Mouse (Mus musculus): ENCODE measurements around the gene Dazl. TPM values are rescaled to one million over a fixed set of nuclear protein-coding genes. Genes with fewer than 3 reads are reported as not detected.
A peak's percentile ranks its signal among the peaks of the same experiment; 100 is the strongest.
"Not testable (repeated sequence)": the region's sequence is repeated elsewhere in the genome, so short reads cannot be mapped to it uniquely, and the experiment has no call there.

Gene Dazl
- polyA plus RNA-seq, 1 experiment from 2014 or later = 0.12 TPM

GRCm38 (mm10) chr17:50261615-50262014 lies 31.8 kb downstream of the Dazl start:
- not testable (repeated sequence) for H3K4me1 ChIP-seq; H3K4me2 ChIP-seq; H3K27me3 ChIP-seq; H3K36me3 ChIP-seq; H3K9ac ChIP-seq; ATAC-seq (replicated peaks; ENCODE audit: low FRiP score); H3K27ac ChIP-seq; H3K9me3 ChIP-seq (replicated peaks); H3K4me3 ChIP-seq (replicated peaks)
- 79% methylated on average over 4 of the region's 4 CpGs for WGBS

GRCm38 (mm10) chr17:50260856-50261255 lies 32.6 kb downstream of the Dazl start:
- ATAC-seq (replicated peaks; ENCODE audit: low FRiP score) = no peak
- Histone ChIP-seq H3K4me2 (no peak overlapping the region), H3K36me3 (no peaks in the 10 kb centered on the region), H3K4me1 (no peaks in the 10 kb centered on the region), H3K27ac (no peak overlapping the region), H3K4me3 (replicated peaks) (no peak overlapping the region), H3K27me3 (no peaks in the 10 kb centered on the region), H3K9ac (no peak overlapping the region), H3K9me3 (replicated peaks) (no peaks in the 10 kb centered on the region)
- WGBS = 95% methylated on average over 6 of the region's 6 CpGs

- ATAC-seq (replicated peaks; ENCODE audit: low FRiP score) = no peak
- no peaks in the 10 kb centered on the region for H3K27me3 ChIP-seq
- H3K4me3 ChIP-seq (replicated peaks) = no peak overlapping the region
- H3K36me3 ChIP-seq = no peaks in the 10 kb centered on the region
- no peaks in the 10 kb centered on the region for H3K4me1 ChIP-seq
- H3K9me3 ChIP-seq (replicated peaks) = no peaks in the 10 kb centered on the region
- no peak overlapping the region for H3K4me2 ChIP-seq
- no peak overlapping the region for H3K9ac ChIP-seq
- WGBS = 78% methylated on average over 6 of the region's 6 CpGs
- H3K27ac ChIP-seq = no peak overlapping the region
These were observed 46.8 kb downstream of the Dazl start for GRCm38 (mm10) chr17:50246605-50247004.

GRCm38 (mm10) chr17:50244675-50245074 lies 48.8 kb downstream of the Dazl start:
- Histone ChIP-seq H3K4me3 (replicated peaks) (no peak overlapping the region), H3K27me3 (no peaks in the 10 kb centered on the region), H3K27ac (no peak overlapping the region), H3K36me3 (no peaks in the 10 kb centered on the region), H3K9me3 (replicated peaks) (no peaks in the 10 kb centered on the region), H3K9ac (no peak overlapping the region), H3K4me1 (no peaks in the 10 kb centered on the region), H3K4me2 (no peak overlapping the region)
- no peak for ATAC-seq (replicated peaks; ENCODE audit: low FRiP score)
- 57% methylated on average over 4 of the region's 4 CpGs for WGBS

- no peaks in the 10 kb centered on the region for H3K27me3 ChIP-seq
- no peak overlapping the region for H3K9ac ChIP-seq
- no peak for ATAC-seq (replicated peaks; ENCODE audit: low FRiP score)
- no peak overlapping the region for H3K4me3 ChIP-seq (replicated peaks)
- H3K4me2 ChIP-seq = no peak overlapping the region
- H3K36me3 ChIP-seq = no peaks in the 10 kb centered on the region
- no peak overlapping the region for H3K27ac ChIP-seq
- H3K4me1 ChIP-seq = no peaks in the 10 kb centered on the region
- H3K9me3 ChIP-seq (replicated peaks) = no peaks in the 10 kb centered on the region
- WGBS = 84% methylated on average over 11 of the region's 11 CpGs
These were observed 50.1 kb downstream of the Dazl start for GRCm38 (mm10) chr17:50243326-50243725.

GRCm38 (mm10) chr17:50237818-50238610 lies 55.4 kb downstream of the Dazl start:
- no peak for ATAC-seq (replicated peaks; ENCODE audit: low FRiP score)

GRCm38 (mm10) chr17:50237436-50237709 lies 56.1 kb downstream of the Dazl start:
- H3K4me1 ChIP-seq = peaks cover 11% of the 10 kb centered on the region
- peak; percentile 81 for ATAC-seq (replicated peaks; ENCODE audit: low FRiP score)
- H3K4me2 ChIP-seq = no peak overlapping the region
- no peak overlapping the region for H3K27ac ChIP-seq
- H3K27me3 ChIP-seq = peaks cover 2% of the 10 kb centered on the region; the same call in 1 of the 2 replicates
- no peak overlapping the region for H3K4me3 ChIP-seq (replicated peaks)
- no peaks in the 10 kb centered on the region for H3K36me3 ChIP-seq
- whole genome bisulfite sequencing = 7% methylated on average over 8 of the region's 8 CpGs
- no peaks in the 10 kb centered on the region for H3K9me3 ChIP-seq (replicated peaks)
- no peak overlapping the region for H3K9ac ChIP-seq

More at GRCm38 (mm10) chr17:50237818-50238610, 55.4 kb downstream of the Dazl start:
- WGBS = 62% methylated on average over 11 of the region's 11 CpGs
- Histone ChIP-seq H3K9ac (no peak overlapping the region), H3K4me2 (no peak overlapping the region), H3K27ac (no peak overlapping the region), H3K4me1 (peaks cover 11% of the 10 kb centered on the region), H3K27me3 (peaks cover 2% of the 10 kb centered on the region; the same call in 1 of the 2 replicates), H3K9me3 (replicated peaks) (no peaks in the 10 kb centered on the region), H3K36me3 (no peaks in the 10 kb centered on the region), H3K4me3 (replicated peaks) (no peak overlapping the region)

- WGBS = 55% methylated on average over 9 of the region's 9 CpGs
- Histone ChIP-seq H3K4me3 (replicated peaks) (no peak overlapping the region), H3K27me3 (peaks cover 2% of the 10 kb centered on the region; the same call in 1 of the 2 replicates), H3K9me3 (replicated peaks) (no peaks in the 10 kb centered on the region), H3K4me1 (peaks cover 11% of the 10 kb centered on the region), H3K36me3 (no peaks in the 10 kb centered on the region), H3K4me2 (no peak overlapping the region), H3K9ac (no peak overlapping the region), H3K27ac (no peak overlapping the region)
- no peak for ATAC-seq (replicated peaks; ENCODE audit: low FRiP score)
These were observed 56.6 kb downstream of the Dazl start for GRCm38 (mm10) chr17:50236702-50237435.

GRCm38 (mm10) chr17:50235943-50236701 lies 57.3 kb downstream of the Dazl start:
- H3K27ac ChIP-seq = no peak overlapping the region
- 53% methylated on average over 13 of the region's 13 CpGs for WGBS
- H3K9ac ChIP-seq = no peak overlapping the region
- H3K9me3 ChIP-seq (replicated peaks) = no peaks in the 10 kb centered on the region
- H3K4me1 ChIP-seq = peaks cover 11% of the 10 kb centered on the region
- H3K36me3 ChIP-seq = no peaks in the 10 kb centered on the region
- H3K4me3 ChIP-seq (replicated peaks) = no peak overlapping the region
- peaks cover 2% of the 10 kb centered on the region; the same call in 1 of the 2 replicates for H3K27me3 ChIP-seq
- no peak for ATAC-seq (replicated peaks; ENCODE audit: low FRiP score)
- H3K4me2 ChIP-seq = no peak overlapping the region

- 88% methylated on average over 5 of the region's 5 CpGs for WGBS
- Histone ChIP-seq H3K27me3 (peaks cover 2% of the 10 kb centered on the region; the same call in 1 of the 2 replicates), H3K4me2 (no peak overlapping the region), H3K4me3 (replicated peaks) (no peak overlapping the region), H3K4me1 (peaks cover 11% of the 10 kb centered on the region), H3K36me3 (no peaks in the 10 kb centered on the region), H3K9ac (no peak overlapping the region), H3K9me3 (replicated peaks) (no peaks in the 10 kb centered on the region), H3K27ac (no peak overlapping the region)
- ATAC-seq (replicated peaks; ENCODE audit: low FRiP score) = no peak
These were observed 59.5 kb downstream of the Dazl start for GRCm38 (mm10) chr17:50233956-50234355.

GRCm38 (mm10) chr17:50232821-50233220 lies 60.6 kb downstream of the Dazl start:
- Histone ChIP-seq H3K9ac (no peak overlapping the region), H3K4me3 (replicated peaks) (no peak overlapping the region), H3K4me2 (no peak overlapping the region), H3K9me3 (replicated peaks) (no peaks in the 10 kb centered on the region), H3K4me1 (peaks cover 11% of the 10 kb centered on the region), H3K27ac (no peak overlapping the region), H3K36me3 (no peaks in the 10 kb centered on the region), H3K27me3 (peaks cover 1% of the 10 kb centered on the region; the same call in 1 of the 2 replicates)
- WGBS = 92% methylated on average over 11 of the region's 11 CpGs
- no peak for ATAC-seq (replicated peaks; ENCODE audit: low FRiP score)

- H3K27ac ChIP-seq = no peak overlapping the region
- H3K4me2 ChIP-seq = no peak overlapping the region
- WGBS = 84% methylated on average over 8 of the region's 8 CpGs
- peaks cover 3% of the 10 kb centered on the region; the same call in 1 of the 2 replicates for H3K4me1 ChIP-seq
- no peak overlapping the region for H3K9ac ChIP-seq
- H3K4me3 ChIP-seq (replicated peaks) = no peak overlapping the region
- no peaks in the 10 kb centered on the region for H3K9me3 ChIP-seq (replicated peaks)
- H3K27me3 ChIP-seq = no peaks in the 10 kb centered on the region
- ATAC-seq (replicated peaks; ENCODE audit: low FRiP score) = no peak
- no peaks in the 10 kb centered on the region for H3K36me3 ChIP-seq
These were observed 62.2 kb downstream of the Dazl start for GRCm38 (mm10) chr17:50231206-50231605.
